Mouse (Mus musculus): Measurements from ENCODE around the gene Ceacam5.

Ceacam5 gene

DNA sequence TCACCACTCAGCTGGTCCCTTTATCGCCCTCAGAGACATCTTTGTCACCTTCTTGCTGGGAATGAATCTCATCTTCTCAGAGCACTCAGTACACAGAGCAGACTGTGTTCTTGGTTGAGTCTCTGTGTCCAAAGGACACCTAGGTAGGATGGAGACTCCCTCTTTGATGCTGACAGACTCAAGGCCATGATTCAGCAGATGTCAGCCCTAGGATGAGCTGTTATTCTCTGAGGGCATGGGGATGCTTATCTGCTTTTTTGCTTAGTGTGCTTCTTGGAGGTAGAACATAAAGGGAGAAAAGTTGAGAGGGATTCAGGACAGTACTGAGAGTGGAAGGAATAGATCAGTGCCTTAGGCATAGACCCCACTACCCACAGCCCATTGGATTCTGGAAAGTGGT lies at the start of gene Ceacam5:
Ceacam5 (plus strand) TSS at position 301 of the 400 bp plus-strand sequence.
- DNase-seq, result no peak
